Mouse (Mus musculus) adrenal gland, adult (tissue): Measurements from ENCODE around the gene Clec4a4.
"Not testable (repeated sequence)": the region's sequence is repeated elsewhere in the genome, so short reads cannot be mapped to it uniquely, and the experiment has no call there.

ENCODE experiments used
- DNase-seq, 2 experiments: peaks; one replicate each; pipeline ENCODE4 v3.0.0; 2022 to 2023; ENCODE audit warnings: low spot score in 1 of 2; ENCODE audit not compliant: inconsistent age in 2 of 2

The Clec4a4 gene

DNA sequence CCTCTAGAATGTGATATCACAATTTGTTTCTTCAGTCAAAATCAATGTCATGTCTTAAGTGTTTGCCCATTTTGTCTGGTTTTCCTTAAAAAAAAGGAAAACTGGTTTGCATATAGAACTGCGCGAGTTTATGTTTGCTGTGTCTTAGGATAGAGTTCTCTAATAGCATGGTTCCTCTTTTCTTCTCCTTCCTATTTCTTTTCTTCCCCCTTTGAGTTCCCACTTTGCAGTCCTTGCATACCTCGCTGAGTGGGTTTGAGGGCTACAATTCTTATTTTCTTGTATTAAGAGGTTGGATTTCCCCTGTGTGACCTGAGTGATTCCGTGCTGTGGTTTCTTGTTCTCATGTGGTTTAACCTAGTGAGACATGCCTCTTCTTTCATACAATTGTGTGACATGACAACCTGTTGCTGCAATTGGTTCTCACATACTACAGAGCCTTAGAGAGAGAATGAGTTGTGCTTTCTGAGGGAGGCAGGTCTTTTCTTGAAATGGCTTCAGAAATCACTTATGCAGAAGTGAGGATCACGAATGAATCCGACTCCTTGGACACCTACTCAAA is at the start of gene Clec4a4:
Clec4a4 (plus strand) TSS at position 492 of the 562 bp plus-strand sequence.
- no peak for DNase-seq

DNA sequence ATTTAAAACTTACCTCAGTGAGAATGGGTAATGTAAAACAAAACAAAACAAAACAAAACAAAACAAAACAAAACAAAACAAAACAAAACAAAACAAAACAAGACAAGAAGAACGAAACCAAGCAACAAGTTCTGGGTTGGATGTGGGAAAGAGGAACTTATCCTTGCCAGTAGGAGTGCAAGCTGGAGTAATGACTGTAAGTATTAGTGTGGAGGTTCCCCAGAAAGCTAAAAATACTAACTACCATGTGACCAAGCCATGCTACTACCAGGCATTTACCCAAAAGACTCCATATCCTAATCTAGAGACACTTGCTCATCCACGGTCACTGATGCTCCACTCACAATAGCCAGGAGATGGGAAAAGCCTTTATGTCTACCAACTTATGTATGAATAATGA is 43.4 kb upstream of the Clec4a4 start:
- DNase-seq: no peak

DNA sequence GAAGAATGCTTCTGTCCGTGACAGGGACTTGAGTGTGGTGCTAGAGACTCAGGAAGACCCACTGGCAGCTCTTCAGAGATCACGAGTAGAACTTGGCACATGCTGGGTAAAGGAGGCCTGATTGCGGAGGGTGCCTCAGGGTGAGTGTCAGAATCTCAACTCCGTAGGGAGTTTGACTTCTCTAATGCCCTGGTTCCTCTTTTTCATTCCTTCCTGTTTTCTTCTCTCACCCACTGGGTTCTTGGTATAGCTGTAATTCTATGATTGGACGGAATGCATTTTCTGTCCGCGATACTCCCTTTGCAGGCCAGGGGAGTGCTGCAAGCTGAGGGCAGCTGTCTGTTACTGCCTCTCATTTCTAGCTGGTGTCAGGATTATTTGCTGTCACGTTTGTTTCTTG is 37.8 kb upstream of the Clec4a4 start, which contains the start of gene Clec4a3:
Clec4a3 (plus strand) TSS at position 115 of the 400 bp plus-strand sequence.
- DNase-seq: peak; percentile 17 to 30

DNA sequence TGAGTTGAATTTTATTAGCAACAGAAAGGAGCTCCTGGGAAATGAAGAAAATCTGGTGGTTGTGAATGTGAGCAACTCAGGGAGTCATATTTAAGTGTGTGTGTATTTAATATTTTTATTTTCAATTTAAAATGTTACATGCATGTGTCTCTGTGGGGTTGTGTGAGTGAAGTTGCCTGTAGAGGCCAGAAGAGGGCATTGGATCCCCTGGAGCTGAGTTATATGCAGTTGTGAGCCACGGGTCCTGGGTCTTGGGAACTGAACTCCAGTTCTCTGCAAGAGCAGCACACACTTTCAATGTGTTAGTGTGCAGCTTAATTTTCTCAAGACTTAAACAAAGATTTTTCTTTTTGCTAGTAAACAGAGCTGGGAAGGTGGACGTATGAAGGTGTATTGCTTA is 25.6 kb upstream of the Clec4a4 start:
- DNase-seq: no peak

DNA sequence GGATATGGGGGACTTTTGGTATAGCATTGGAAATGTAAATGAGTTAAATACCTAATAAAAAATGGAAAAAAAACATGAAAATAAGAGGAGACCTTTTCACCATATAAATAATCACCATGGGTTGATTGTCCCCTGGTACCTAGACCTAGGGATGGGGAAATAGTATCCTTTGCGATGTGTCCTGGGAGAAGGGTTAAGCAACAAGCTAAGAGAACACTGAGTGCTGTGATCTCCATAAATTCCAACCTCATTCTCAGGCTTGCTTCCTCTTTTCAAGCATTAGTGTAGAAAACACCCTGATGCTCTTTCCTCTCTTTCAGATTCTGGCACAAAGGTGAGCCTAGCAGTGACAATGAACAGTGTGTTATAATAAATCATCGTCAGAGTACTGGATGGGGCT is 21.1 kb upstream of the Clec4a4 start:
- no peak for DNase-seq

DNA sequence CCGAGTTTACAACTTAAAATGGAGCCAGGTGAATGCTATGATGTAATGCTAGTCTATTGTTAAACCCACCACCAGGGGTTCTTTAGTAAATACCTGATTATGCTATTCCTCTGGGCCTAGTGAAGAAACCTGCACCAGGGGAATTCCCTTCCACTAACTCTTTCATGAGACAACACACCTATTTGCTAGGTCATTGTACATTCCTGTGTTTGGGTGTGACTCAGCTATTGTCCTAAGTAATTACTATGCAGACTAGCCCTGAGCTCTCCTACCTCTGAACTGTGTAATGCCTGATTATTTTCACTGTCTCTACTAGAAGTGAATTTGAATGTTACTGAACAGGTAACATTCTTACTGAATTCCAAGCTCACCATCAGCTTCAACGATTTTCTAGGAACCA is 14.5 kb downstream of the Clec4a4 start:
- DNase-seq: not testable (repeated sequence)

DNA sequence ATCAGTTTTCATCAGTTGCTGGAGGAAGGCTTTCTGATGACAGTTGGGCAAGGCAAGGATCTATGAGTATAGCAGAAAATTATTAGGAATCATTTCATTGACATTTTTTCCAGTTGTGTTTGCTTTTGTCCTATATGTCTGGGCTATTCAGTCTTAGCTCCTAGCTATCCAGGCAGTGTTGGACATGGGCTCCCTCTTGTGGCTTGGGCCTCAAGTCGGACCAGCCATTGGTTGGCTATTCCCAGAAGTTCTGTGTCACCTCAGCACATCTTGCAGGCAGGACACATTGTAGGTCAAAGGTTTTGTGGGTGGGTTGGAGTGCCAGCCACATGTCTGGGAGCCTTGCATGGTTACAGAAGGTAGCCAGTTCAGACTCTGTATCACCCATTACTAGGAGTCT is 15.4 kb downstream of the Clec4a4 start:
- peak in 1 of 2 experiments; percentile 33 for DNase-seq

DNA sequence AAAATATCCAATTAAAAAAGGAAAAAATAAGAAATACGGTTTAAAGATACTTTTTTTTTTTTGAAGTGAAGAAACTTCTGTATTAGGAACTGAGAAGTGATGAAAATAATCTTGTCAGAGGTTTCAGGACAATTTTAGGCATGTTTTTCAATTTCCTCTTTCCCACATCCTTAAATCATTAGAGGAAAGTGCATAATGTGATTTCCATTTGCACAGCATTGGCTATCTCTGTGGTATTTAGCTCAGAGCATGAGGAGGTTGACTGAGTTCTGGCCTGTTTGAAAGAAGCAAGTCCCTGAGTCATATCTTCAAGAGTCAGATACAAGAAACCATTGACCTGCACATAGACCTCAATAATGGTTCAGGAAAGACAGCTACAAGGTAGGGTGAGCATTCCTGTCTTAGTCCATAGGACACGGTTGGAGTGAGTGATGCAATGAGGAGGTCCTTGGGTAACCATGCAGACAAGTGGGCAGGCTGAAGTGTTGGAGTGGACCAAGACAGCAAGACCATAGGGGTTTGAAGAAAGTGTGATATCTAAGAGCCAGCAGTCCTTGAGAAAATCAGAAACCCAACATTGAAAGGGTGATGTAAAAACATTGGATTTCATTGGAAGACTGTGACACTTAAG is 59.7 kb downstream of the Clec4a4 start, which contains the start of gene Clec4b1:
Clec4b1 (plus strand) TSS at position 221 of the 631 bp plus-strand sequence.
- no peak for DNase-seq
